Mouse (Mus musculus) R1 (cell line): ENCODE measurements around the gene Fam240b.

ENCODE experiments used
- DNase-seq: peaks from one replicate; pipeline ENCODE4 v3.0.0-alpha.2; 2018; ENCODE audit warnings: low read depth, low spot score

Gene Fam240b

DNA sequence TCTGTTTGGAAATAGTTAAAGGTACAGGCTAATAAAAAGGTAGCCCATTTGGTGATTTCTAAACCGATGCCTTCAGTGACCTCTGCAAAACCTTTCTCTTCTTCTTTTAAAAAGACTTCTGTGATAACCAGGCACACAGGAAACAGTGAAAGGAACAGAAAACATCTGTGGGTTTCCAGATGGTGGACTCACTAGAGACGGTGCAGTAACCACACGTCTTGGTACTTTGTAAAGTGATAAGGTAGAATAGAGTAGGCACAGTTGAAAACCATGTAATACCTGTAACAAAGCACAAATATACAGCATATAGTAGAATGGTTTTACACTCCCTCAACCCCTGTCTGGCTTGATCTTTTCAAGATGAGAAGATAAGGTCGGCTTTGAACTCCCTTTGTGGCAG is 57.0 kb downstream of the Fam240b start:
- DNase-seq, result no peak

DNA sequence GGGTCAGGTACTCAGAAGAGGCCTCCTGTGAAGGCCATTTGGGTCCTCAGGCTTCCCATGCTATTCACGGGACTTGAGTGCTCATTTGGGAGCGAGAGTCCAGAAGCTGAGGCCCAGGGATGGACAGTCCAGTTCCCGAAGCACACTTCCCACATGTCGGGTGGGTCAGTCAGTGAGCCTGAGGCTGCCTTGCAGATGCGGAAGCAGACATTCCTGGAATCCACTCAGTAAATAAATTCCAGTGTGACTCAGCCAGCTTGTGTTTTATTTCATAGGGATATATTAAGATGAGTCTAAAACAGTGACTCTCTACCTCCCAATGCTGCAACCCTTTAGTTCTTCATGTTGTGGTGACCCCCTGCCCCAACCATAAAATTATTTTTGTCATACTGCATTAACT is 58.1 kb downstream of the Fam240b start:
- no peak for DNase-seq

DNA sequence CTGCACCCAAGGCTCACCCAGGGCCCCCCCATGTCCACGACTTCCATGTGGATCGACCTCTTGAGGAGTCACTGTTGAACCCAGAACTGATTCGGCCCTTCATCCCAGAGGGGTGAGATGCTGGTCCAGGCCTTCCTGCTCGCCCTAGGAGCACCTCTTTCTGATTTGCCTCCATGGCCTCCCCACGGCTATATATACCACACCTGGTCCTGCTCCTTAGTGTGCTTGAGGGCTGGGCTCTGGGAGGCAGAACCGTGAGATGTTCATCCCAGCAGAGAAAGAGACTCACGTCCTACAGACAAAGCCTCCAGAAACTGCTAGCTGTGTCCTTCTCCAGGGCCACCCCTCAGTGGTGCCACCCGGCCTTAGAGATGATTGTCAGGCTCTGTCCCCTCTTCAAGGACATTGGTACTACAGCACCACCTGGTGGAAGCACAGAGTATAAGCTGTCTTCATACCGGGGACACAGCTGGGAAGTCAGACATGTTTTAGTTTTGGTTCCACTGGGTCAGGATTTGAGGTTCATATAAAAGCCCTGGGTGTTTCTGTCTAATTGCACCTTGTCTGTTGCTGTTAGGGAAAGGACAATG is 58.6 kb downstream of the Fam240b start:
- peak; percentile 74 for DNase-seq

DNA sequence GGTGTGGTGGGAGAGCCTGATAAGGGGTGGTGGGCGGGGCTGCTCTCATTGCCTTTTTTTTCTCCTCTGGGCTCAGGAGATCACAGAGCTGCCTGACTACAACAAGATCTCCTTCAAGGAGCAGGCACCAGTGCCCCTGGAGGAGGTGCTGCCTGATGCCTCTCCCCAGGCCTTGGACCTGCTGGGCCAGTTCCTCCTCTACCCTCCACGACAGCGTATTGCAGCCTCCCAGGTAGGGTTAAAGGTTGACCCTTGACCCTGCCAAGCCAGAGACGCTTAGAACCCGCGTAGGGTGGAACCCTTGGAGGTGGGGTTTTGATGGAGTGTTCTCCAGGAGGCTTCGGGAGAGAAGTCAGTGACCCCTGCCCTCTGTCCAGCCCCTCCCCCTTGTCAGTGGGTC is 59.8 kb downstream of the Fam240b start:
- no peak for DNase-seq

DNA sequence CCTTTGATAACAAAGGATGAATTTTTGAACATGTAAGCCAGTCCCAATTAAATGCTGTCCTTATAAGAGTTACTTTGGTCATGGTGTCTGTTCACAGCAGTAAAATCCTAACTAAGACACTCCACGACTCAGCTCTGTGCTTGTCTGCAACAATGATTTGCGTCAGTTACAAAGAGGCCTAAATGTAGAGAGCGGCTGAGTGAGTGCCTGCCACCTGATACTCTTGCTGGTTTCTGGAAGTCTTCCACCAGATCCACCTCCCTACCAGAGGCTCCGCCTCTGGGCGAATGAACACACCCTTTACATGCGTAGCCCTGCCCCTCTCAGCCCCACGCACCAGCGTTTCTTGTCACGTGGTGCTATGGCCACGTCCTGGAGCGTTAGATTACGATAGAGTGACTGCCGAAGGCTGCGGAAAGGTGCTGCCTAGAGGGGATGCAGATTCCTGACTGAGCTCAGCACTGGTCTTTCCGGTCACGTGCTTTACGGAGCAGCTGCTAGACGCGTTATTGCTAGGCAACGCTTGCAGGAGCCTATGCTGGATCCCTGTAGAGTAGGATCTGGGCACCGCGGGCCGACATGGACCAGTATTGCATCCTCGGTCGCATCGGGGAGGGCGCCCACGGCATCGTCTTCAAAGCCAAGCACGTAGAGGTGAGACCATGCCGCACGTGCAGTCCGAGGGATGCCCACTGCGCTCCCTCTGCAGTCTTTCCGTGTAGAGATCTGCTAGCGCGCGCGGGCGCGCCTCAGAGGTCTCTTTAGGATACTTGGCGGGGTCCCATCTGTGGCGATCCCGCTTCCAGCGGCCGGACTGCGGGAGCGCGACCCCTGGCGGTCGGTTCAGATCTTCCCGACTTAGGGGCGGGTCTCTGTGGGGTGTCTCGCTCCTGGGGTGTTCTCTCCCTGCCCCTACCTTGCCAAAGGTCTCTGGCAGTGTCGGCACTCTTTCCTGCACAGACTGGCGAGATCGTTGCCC is 65.3 kb downstream of the Fam240b start, which contains the start of gene Cdk20:
Gene Cdk20, plus strand, starts transcription at position 298 of the 979 bp plus-strand sequence.
- peak; percentile 100 for DNase-seq
